Mouse (Mus musculus): ENCODE measurements around the gene Timm10. TPM values are rescaled to one million over a fixed set of nuclear protein-coding genes. Genes with fewer than 3 reads are reported as not detected.

The Timm10 gene
- total and polyA plus RNA-seq, 3 experiments: 129 to 193 TPM; not detected in 1

- TF ChIP-seq MEF2A (IDR thresholded peaks at IDR 0.05; ENCODE audit: extremely low read depth, insufficient replicate concordance, low read depth, low read length, poor library complexity, severe bottlenecking): no peak
Measured at GRCm38 (mm10) chr2:84859991-84860780, 33.4 kb downstream of the Timm10 start (continued).

DNA sequence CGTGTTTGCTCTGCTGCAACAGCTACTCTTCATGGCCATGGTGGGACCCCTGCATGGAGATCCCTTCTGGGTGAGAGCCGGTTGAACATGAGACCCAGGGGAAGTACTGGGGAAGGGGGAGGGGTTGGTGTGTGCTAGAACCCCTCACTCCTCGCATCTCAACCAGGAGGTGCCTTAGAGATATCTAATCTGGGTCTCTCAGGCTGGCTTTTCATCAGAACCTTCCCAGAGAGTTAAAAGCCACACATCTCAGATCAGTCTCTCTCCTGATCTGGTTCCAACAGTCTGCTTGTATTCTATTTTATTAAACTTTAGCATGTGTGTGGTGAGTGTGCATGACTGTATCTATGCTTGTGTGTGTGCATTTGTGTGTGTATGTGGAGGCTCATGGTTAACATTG is 34.6 kb downstream of the Timm10 start:
- no peaks in the 10 kb centered on the region for H3K27me3 ChIP-seq (ENCODE audit: control insufficient read depth in 1 of 2, insufficient read depth in 2 of 2, low read length in 2 of 2)
- peaks cover 6 to 12% of the 10 kb centered on the region in 2 experiments for H3K4me1 ChIP-seq (ENCODE audit: control insufficient read depth in 1 of 2, insufficient read depth in 2 of 2, low read length in 2 of 2)

DNA sequence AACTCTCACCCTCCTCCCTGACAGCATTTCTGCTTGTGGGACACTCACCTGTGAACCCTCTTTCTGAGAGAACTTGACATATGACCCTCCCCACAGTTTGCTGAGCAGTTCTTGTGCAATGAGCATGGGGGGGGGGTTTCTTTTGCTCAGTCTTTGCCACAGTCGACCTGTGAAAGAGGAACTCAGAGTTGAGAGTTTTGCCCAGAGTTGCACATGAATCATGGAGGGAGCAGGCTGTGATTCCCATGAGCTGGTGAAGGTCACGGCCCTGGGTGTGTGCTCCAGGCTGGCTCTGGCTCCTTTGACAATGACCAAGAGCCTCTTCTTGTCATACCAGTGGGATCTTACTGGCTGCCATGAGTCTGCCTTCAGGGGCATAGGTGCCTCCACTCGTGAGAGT is 35.4 kb downstream of the Timm10 start:
- Histone ChIP-seq H3K9ac (ENCODE audit: control insufficient read depth, low read depth, low read length, poor library complexity, severe bottlenecking) (no peak overlapping the region), H3K79me2 (ENCODE audit: control insufficient read depth, insufficient read depth, low read length, poor library complexity) (no peaks in the 10 kb centered on the region), H3K36me3 (ENCODE audit: control insufficient read depth in 1 of 2, insufficient read depth in 2 of 2, low read length in 2 of 2) (peaks cover 15 to 22% of the 10 kb centered on the region in 2 experiments), H3K9me3 (replicated peaks; ENCODE audit: insufficient read depth, low read length) (no peaks in the 10 kb centered on the region), H3K4me1 (ENCODE audit: control insufficient read depth in 1 of 2, insufficient read depth in 2 of 2, low read length in 2 of 2) (peaks cover 11 to 17% of the 10 kb centered on the region in 2 experiments), H3K27ac (ENCODE audit: control insufficient read depth, low read depth, low read length) (no peak overlapping the region), H3K27me3 (ENCODE audit: control insufficient read depth in 1 of 2, insufficient read depth in 2 of 2, low read length in 2 of 2) (no peaks in the 10 kb centered on the region), H3K4me3 (ENCODE audit: control insufficient read depth in 1 of 2, insufficient read depth in 1 of 2, low read depth in 2 of 2, low read length in 2 of 2) (no peak overlapping the region)
- no peak for TF ChIP-seq BHLHE40 (IDR thresholded peaks at IDR 0.05; ENCODE audit: borderline replicate concordance, low read depth, low read length)
- TF ChIP-seq TBP (IDR thresholded peaks at IDR 0.05; ENCODE audit: low read depth, low read length): no peak
- no peak for TF ChIP-seq CHD1 (IDR thresholded peaks at IDR 0.05; ENCODE audit: low read depth, low read length)
- no peak for DNase-seq (ENCODE audit: low read depth, low spot score)

More for the DNA sequence above, 34.6 kb downstream of the Timm10 start:
- no peak overlapping the region for H3K4me3 ChIP-seq (ENCODE audit: control insufficient read depth in 1 of 2, insufficient read depth in 1 of 2, low read depth in 2 of 2, low read length in 2 of 2)
- H3K9ac ChIP-seq (ENCODE audit: control insufficient read depth, low read depth, low read length, poor library complexity, severe bottlenecking): no peak overlapping the region
- peak; percentile 43; the same call in 1 of the 2 replicates for TF ChIP-seq GATA1 (IDR thresholded peaks at IDR 0.05; ENCODE audit: low read depth, low read length)
- TF ChIP-seq EP300 (IDR thresholded peaks at IDR 0.05; ENCODE audit: low read depth in 1 of 2, low read length in 2 of 2): peak; percentile 60 to 69
- no peak for TF ChIP-seq MAZ (IDR thresholded peaks at IDR 0.05; ENCODE audit: low read depth, low read length)
- TF ChIP-seq SIN3A (IDR thresholded peaks at IDR 0.05; ENCODE audit: low read length): peak; percentile 32; the same call in 1 of the 2 replicates
- no peak for TF ChIP-seq NRF1 (IDR thresholded peaks at IDR 0.05; ENCODE audit: insufficient read depth, low read depth, low read length, poor library complexity, severe bottlenecking)
- no peak for TF ChIP-seq MXI1 (IDR thresholded peaks at IDR 0.05; ENCODE audit: low read depth, low read length)
- peak; percentile 35; the same call in 1 of the 2 replicates for TF ChIP-seq TAL1 (IDR thresholded peaks at IDR 0.05; ENCODE audit: low read length)
- no peak for TF ChIP-seq MYC (IDR thresholded peaks at IDR 0.05; ENCODE audit: low read depth, low read length)
- peak; percentile 81 for TF ChIP-seq TCF12 (IDR thresholded peaks at IDR 0.05; ENCODE audit: low read depth, low read length)
- no peak for TF ChIP-seq USF2 (IDR thresholded peaks at IDR 0.05; ENCODE audit: borderline replicate concordance in 1 of 2, insufficient read depth in 1 of 2, low read depth in 1 of 2, low read length in 2 of 2)
- TF ChIP-seq MAFK (IDR thresholded peaks at IDR 0.05; ENCODE audit: borderline replicate concordance, low read depth, low read length): no peak
- no peak for TF ChIP-seq KAT2A (conservative IDR thresholded peaks at IDR 0.05; ENCODE audit: low read depth, low read length)
- no peak for TF ChIP-seq UBTF (IDR thresholded peaks at IDR 0.05; ENCODE audit: borderline replicate concordance, insufficient read depth, low read depth, low read length)
- no peak for TF ChIP-seq USF1 (IDR thresholded peaks at IDR 0.05; ENCODE audit: low read depth, low read length)
- no peaks in the 10 kb centered on the region for H3K9me3 ChIP-seq (replicated peaks; ENCODE audit: insufficient read depth, low read length)
- H3K36me3 ChIP-seq (ENCODE audit: control insufficient read depth in 1 of 2, insufficient read depth in 2 of 2, low read length in 2 of 2): peaks cover 15 to 17% of the 10 kb centered on the region in 2 experiments
- DNase-seq (ENCODE audit: low read depth, low spot score): peak; percentile 36
- no peak overlapping the region; the same call in 1 of the 2 replicates for H3K27ac ChIP-seq (ENCODE audit: control insufficient read depth, low read depth, low read length)
- H3K79me2 ChIP-seq (ENCODE audit: control insufficient read depth, insufficient read depth, low read length, poor library complexity): no peaks in the 10 kb centered on the region
